Mouse (Mus musculus): ENCODE measurements around the gene Gltpd2.

DNA sequence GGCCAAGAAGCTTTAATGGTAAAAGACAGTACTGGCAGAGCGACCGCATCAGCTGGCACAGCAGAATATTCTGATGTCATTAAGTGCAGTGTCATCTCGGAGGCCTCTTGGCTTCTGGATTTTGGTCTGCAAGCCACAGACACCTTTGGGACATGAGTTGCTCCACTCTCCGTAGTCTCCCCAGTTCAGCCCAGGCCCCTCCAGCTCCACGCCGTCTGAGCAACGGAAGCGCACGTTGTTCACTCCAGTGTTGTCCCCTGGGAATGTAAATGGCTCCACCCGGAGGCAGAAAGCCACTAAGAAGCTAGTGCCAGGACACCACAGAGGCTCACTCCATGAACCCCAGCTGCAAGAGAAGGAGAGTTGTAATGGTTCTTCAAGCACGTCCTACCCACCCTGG lies 5.5 kb upstream of the Gltpd2 start:
- no peak for TF ChIP-seq CTCF (IDR thresholded peaks at IDR 0.05; ENCODE audit: borderline replicate concordance, insufficient read depth, low read depth, low read length)
- TF ChIP-seq POLR2A (IDR thresholded peaks at IDR 0.05; ENCODE audit: borderline replicate concordance, insufficient read depth, low read length): no peak

All from cerebellum, adult 2 months (tissue).